Mouse (Mus musculus) hindbrain, embryonic 13.5 days (tissue): ENCODE data around the gene Tmtc1. TPM values are rescaled to one million over a fixed set of nuclear protein-coding genes. Genes with fewer than 3 reads are reported as not detected.

Source experiments
- ATAC-seq: fragments of 200-750 bp; cut with Nextera tagmentation; 2 replicates; pipeline ENCODE4 v1.8.0; 2017; ENCODE audit warnings: moderate TSS enrichment; ENCODE audit not compliant: low FRiP score
- H3K27ac ChIP-seq: fragments of 300-500 bp; sonication (generic); 2 replicates; pipeline ENCODE4 v1.5.1; 2015; ENCODE audit warnings: inconsistent platforms, mild to moderate bottlenecking, moderate library complexity
- H3K27me3 ChIP-seq: fragments of 300-500 bp; sonication (generic); 2 replicates; pipeline ENCODE4 v1.6.1; 2015; ENCODE audit warnings: mild to moderate bottlenecking, inconsistent platforms
- H3K36me3 ChIP-seq: fragments of 300-500 bp; sonication (generic); 2 replicates; pipeline ENCODE4 v1.6.1; 2015; ENCODE audit warnings: mild to moderate bottlenecking, inconsistent platforms
- H3K4me1 ChIP-seq: fragments of 300-500 bp; sonication (generic); replicated peaks from 2 replicates; pipeline ENCODE4 v1.6.1; 2015; ENCODE audit warnings: inconsistent platforms
- H3K4me2 ChIP-seq: fragments of 300-500 bp; sonication (generic); 2 replicates; pipeline ENCODE4 v1.6.1; 2015; ENCODE audit warnings: inconsistent platforms, mild to moderate bottlenecking, moderate library complexity
- H3K4me3 ChIP-seq: fragments of 300-500 bp; sonication (generic); 2 replicates; pipeline ENCODE4 v1.5.1; 2015; ENCODE audit warnings: mild to moderate bottlenecking, inconsistent platforms
- H3K9ac ChIP-seq: fragments of 300-500 bp; sonication (generic); 2 replicates; pipeline ENCODE4 v1.6.1; 2015; ENCODE audit warnings: mild to moderate bottlenecking, inconsistent platforms
- H3K9me3 ChIP-seq: fragments of 300-500 bp; sonication (generic); 2 replicates; pipeline ENCODE4 v1.6.1; 2016; ENCODE audit warnings: inconsistent platforms
- WGBS: fragments of 180-500 bp; shearing (Covaris S2); methylation state at CpG from one replicate; pipeline ENCODE4 v1.1.7; 2015; 5-methylcytosine and 5-hydroxymethylcytosine counted together
- polyA plus RNA-seq: library from polyadenylated mRNA; unstranded; fragments of >200 nt; fragmentation: Nextera tagmentation; extraction: Ambion mirVana; gene quantifications from 2 replicates; pipeline ENCODE4 v1.2.1, GENCODE M21; 2015

The Tmtc1 gene
- polyA plus RNA-seq, 1 experiment from 2014 or later = 2.3 TPM

GRCm38 (mm10) chr6:148328130-148328529 lies 116.1 kb downstream of the Tmtc1 start:
- Histone ChIP-seq H3K4me1 (no peaks in the 10 kb centered on the region), H3K27me3 (no peaks in the 10 kb centered on the region), H3K27ac (no peak overlapping the region), H3K36me3 (no peaks in the 10 kb centered on the region), H3K9ac (no peak overlapping the region), H3K9me3 (no peaks in the 10 kb centered on the region), H3K4me3 (no peak overlapping the region), H3K4me2 (no peak overlapping the region)
- no peak for ATAC-seq
- 83% methylated on average over 6 of the region's 6 CpGs for WGBS

DNA sequence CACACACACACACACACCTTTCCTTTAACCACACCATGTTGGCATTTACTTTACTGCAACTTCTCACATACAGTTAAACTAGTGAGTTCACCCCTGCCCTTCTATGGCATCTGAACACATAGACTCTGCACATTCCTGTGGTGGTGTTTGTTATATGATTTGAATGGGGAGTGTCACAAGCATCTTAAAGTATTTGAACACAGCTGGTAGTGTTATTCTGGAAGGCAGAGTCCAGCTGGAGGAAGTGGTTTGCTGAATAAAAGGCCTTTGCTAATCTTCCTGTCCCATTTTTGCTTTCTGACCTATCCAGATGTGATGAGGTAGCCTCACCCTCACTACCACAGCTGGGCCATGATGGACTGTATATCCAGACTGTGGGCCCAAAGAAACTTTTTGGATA lies 125.5 kb downstream of the Tmtc1 start:
- Histone ChIP-seq H3K9me3 (no peaks in the 10 kb centered on the region), H3K4me1 (no peaks in the 10 kb centered on the region), H3K27ac (no peak overlapping the region), H3K4me3 (no peak overlapping the region), H3K36me3 (no peaks in the 10 kb centered on the region), H3K9ac (no peak overlapping the region), H3K27me3 (no peaks in the 10 kb centered on the region), H3K4me2 (no peak overlapping the region)
- ATAC-seq = no peak

GRCm38 (mm10) chr6:148315571-148316080 lies 128.6 kb downstream of the Tmtc1 start:
- Histone ChIP-seq H3K4me1 (no peaks in the 10 kb centered on the region), H3K9me3 (no peaks in the 10 kb centered on the region), H3K27me3 (no peaks in the 10 kb centered on the region), H3K9ac (no peak overlapping the region), H3K4me3 (no peak overlapping the region), H3K36me3 (no peaks in the 10 kb centered on the region), H3K27ac (no peak overlapping the region), H3K4me2 (no peak overlapping the region)
- 84% methylated on average over 5 of the region's 5 CpGs for WGBS
- ATAC-seq = no peak

GRCm38 (mm10) chr6:148315106-148315505 lies 129.1 kb downstream of the Tmtc1 start:
- Histone ChIP-seq H3K4me1 (no peaks in the 10 kb centered on the region), H3K9me3 (no peaks in the 10 kb centered on the region), H3K27me3 (no peaks in the 10 kb centered on the region), H3K4me2 (no peak overlapping the region), H3K36me3 (no peaks in the 10 kb centered on the region), H3K9ac (no peak overlapping the region), H3K27ac (no peak overlapping the region), H3K4me3 (no peak overlapping the region)
- no peak for ATAC-seq

GRCm38 (mm10) chr6:148310981-148311380 lies 133.2 kb downstream of the Tmtc1 start:
- Histone ChIP-seq H3K36me3 (no peaks in the 10 kb centered on the region), H3K4me2 (no peak overlapping the region), H3K27me3 (no peaks in the 10 kb centered on the region), H3K27ac (no peak overlapping the region), H3K4me3 (no peak overlapping the region), H3K9ac (no peak overlapping the region), H3K9me3 (no peaks in the 10 kb centered on the region), H3K4me1 (no peaks in the 10 kb centered on the region)
- WGBS = 36% methylated on average over 2 of the region's 2 CpGs
- ATAC-seq = no peak

GRCm38 (mm10) chr6:148305821-148306220 lies 138.4 kb downstream of the Tmtc1 start:
- no peak overlapping the region for H3K4me3 ChIP-seq
- ATAC-seq = no peak

DNA sequence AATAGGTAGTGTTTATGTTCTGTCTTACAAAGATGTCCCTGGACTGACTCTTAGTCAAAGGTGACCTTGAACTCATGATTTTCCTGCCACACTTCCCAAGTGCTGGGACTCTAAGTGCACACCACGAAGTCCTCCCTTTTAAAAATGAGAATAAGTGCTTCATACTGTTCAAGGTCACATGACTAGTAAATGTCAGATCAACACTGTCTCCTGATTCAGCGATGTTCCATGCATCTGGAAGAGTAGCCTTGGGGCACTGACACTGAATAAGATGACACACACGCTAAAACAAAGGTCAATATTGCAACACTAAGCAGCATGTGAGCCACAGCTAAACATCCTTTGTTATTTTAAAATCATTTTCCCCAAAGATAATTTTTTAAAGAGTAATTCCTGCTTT lies 139.0 kb downstream of the Tmtc1 start:
- no peaks in the 10 kb centered on the region for H3K27me3 ChIP-seq
- no peak overlapping the region for H3K9ac ChIP-seq
- no peaks in the 10 kb centered on the region for H3K4me1 ChIP-seq
- H3K36me3 ChIP-seq = no peaks in the 10 kb centered on the region
- no peak overlapping the region for H3K4me2 ChIP-seq
- WGBS = 79% methylated on average over 3 of the region's 3 CpGs
- no peak for ATAC-seq
- no peaks in the 10 kb centered on the region for H3K9me3 ChIP-seq
- no peak overlapping the region for H3K4me3 ChIP-seq
- H3K27ac ChIP-seq = no peak overlapping the region

More at GRCm38 (mm10) chr6:148305821-148306220, 138.4 kb downstream of the Tmtc1 start:
- H3K27me3 ChIP-seq = no peaks in the 10 kb centered on the region
- H3K9me3 ChIP-seq = no peaks in the 10 kb centered on the region
- H3K9ac ChIP-seq = no peak overlapping the region
- H3K36me3 ChIP-seq = no peaks in the 10 kb centered on the region
- no peaks in the 10 kb centered on the region for H3K4me1 ChIP-seq
- H3K4me2 ChIP-seq = no peak overlapping the region
- WGBS = 90% methylated on average over 5 of the region's 5 CpGs
- H3K27ac ChIP-seq = no peak overlapping the region

- Histone ChIP-seq H3K27me3 (no peaks in the 10 kb centered on the region), H3K4me3 (no peak overlapping the region), H3K9ac (no peak overlapping the region), H3K4me1 (no peaks in the 10 kb centered on the region), H3K27ac (no peak overlapping the region), H3K36me3 (no peaks in the 10 kb centered on the region), H3K9me3 (no peaks in the 10 kb centered on the region), H3K4me2 (no peak overlapping the region)
- ATAC-seq = no peak
- 78% methylated on average over 2 of the region's 2 CpGs for WGBS
Observed at GRCm38 (mm10) chr6:148302261-148302660, 141.9 kb downstream of the Tmtc1 start.

DNA sequence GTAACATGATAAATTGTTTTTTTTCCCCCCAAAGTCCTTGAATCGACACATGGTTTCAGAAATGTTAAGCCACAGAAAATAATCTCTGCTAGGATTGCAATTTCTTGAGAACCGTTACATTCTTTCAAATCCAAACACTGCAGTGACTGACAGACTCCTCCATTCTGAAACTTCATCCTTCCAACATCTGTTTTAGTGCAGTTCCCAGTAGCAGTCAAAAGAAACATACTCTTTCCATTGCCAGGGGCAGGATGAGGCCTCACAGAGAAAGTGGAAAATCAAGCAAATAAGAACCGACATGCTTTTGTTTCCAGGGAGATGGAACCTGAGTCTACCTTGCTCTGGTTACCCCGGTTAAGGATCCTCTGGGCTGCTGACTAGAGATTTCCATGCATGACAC lies 147.1 kb downstream of the Tmtc1 start:
- no peak overlapping the region for H3K9ac ChIP-seq
- WGBS = 71% methylated on average over 4 of the region's 4 CpGs
- H3K4me2 ChIP-seq = no peak overlapping the region
- no peak overlapping the region for H3K4me3 ChIP-seq
- no peaks in the 10 kb centered on the region for H3K4me1 ChIP-seq
- H3K27me3 ChIP-seq = no peaks in the 10 kb centered on the region
- no peaks in the 10 kb centered on the region for H3K9me3 ChIP-seq
- H3K27ac ChIP-seq = no peak overlapping the region
- ATAC-seq = no peak
- no peaks in the 10 kb centered on the region for H3K36me3 ChIP-seq

GRCm38 (mm10) chr6:148296418-148296817 lies 147.8 kb downstream of the Tmtc1 start:
- no peaks in the 10 kb centered on the region for H3K9me3 ChIP-seq
- no peak overlapping the region for H3K9ac ChIP-seq
- no peak overlapping the region for H3K4me2 ChIP-seq
- no peak overlapping the region for H3K27ac ChIP-seq
- H3K27me3 ChIP-seq = no peaks in the 10 kb centered on the region
- H3K4me3 ChIP-seq = no peak overlapping the region
- ATAC-seq = no peak
- no peaks in the 10 kb centered on the region for H3K4me1 ChIP-seq
- H3K36me3 ChIP-seq = no peaks in the 10 kb centered on the region

GRCm38 (mm10) chr6:148294506-148294905 lies 149.7 kb downstream of the Tmtc1 start:
- 18% methylated on average over 4 of the region's 4 CpGs for WGBS
- no peaks in the 10 kb centered on the region for H3K4me1 ChIP-seq
- no peaks in the 10 kb centered on the region for H3K36me3 ChIP-seq
- H3K27me3 ChIP-seq = no peaks in the 10 kb centered on the region
- no peak for ATAC-seq
- no peak overlapping the region for H3K4me2 ChIP-seq
- no peak overlapping the region for H3K27ac ChIP-seq
- H3K4me3 ChIP-seq = no peak overlapping the region
- H3K9ac ChIP-seq = no peak overlapping the region
- no peaks in the 10 kb centered on the region for H3K9me3 ChIP-seq

DNA sequence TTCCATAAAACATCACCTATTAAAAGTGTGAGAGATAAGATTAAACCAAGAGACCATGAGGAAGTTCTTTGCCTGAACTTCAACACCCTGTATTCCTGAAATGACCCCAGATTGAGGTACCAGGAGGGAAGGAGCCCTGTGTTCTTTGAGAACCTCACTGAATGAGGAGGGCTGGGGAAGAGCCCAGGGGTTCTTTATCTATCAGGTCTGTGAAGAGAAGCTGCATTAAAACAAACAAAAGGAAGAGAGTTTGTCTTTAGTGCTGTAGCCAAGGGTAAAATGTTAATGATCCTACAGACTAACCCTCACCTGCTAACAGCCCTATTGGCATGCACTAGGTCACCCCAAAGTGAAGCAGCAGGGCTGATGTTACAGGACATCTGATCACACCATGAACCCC lies 153.3 kb downstream of the Tmtc1 start:
- Histone ChIP-seq H3K9me3 (no peaks in the 10 kb centered on the region), H3K27ac (no peak overlapping the region), H3K4me1 (no peaks in the 10 kb centered on the region), H3K27me3 (no peaks in the 10 kb centered on the region), H3K9ac (no peak overlapping the region), H3K4me2 (no peak overlapping the region), H3K36me3 (no peaks in the 10 kb centered on the region), H3K4me3 (no peak overlapping the region)
- ATAC-seq = no peak

- 60% methylated on average over 4 of the region's 4 CpGs for whole genome bisulfite sequencing
- Histone ChIP-seq H3K4me2 (no peak overlapping the region), H3K9me3 (no peaks in the 10 kb centered on the region), H3K36me3 (no peaks in the 10 kb centered on the region), H3K4me3 (no peak overlapping the region), H3K27me3 (no peaks in the 10 kb centered on the region), H3K27ac (no peak overlapping the region), H3K4me1 (peaks cover 4% of the 10 kb centered on the region; the same call in 1 of the 2 replicates), H3K9ac (no peak overlapping the region)
- ATAC-seq = no peak
Observed at GRCm38 (mm10) chr6:148283224-148283881, 160.8 kb downstream of the Tmtc1 start.
